Mouse (Mus musculus): ENCODE results near the gene Plod2. TPM values are rescaled to one million over a fixed set of nuclear protein-coding genes. Genes with fewer than 3 reads are reported as not detected.

The Plod2 gene
- total and polyA plus RNA-seq, 3 experiments, result not detected

GRCm38 (mm10) chr9:92504889-92505288, 37.1 kb upstream of the Plod2 start:
- Histone ChIP-seq H3K9ac (ENCODE audit: insufficient read depth, low read depth) (no peak overlapping the region), H3K27ac (ENCODE audit: insufficient read depth, low read depth) (no peak overlapping the region), H3K9me3 (replicated peaks; ENCODE audit: low read length) (no peaks in the 10 kb centered on the region), H3K4me2 (ENCODE audit: insufficient read depth, low read depth, poor library complexity, severe bottlenecking) (no peak overlapping the region), H3K4me3 (replicated peaks in 1 of 3; ENCODE audit: low read depth in 2 of 3, low read length in 2 of 3, poor library complexity in 1 of 3) (no peak overlapping the region), H3K27me3 (replicated peaks) (no peaks in the 10 kb centered on the region), H3K79me2 (replicated peaks; ENCODE audit: control insufficient read depth, extremely low read depth, insufficient read depth, poor library complexity, severe bottlenecking) (no peaks in the 10 kb centered on the region), H3K4me1 (ENCODE audit: control insufficient read depth in 1 of 2, insufficient read depth in 2 of 2) (peaks cover 0 to 5% of the 10 kb centered on the region in 2 experiments; a peak in 1 of 4 replicates), H3K36me3 (replicated peaks in 1 of 2; ENCODE audit: control insufficient read depth in 1 of 2, insufficient read depth in 1 of 2, low read length in 1 of 2) (no peaks in the 10 kb centered on the region)
- in situ Hi-C loops (cut with MboI; ENCODE audit: low pct_ligation_motif_present, low pct_unique_long_range_greater_than_20kb, low sequenced_read_pairs) (no loop called here), dilution Hi-C loops (cut with MboI; ENCODE audit: extremely low pct_ligation_motif_present, extremely low pct_unique_long_range_greater_than_20kb, low sequenced_read_pairs) (no loop called here)
- no peak for DNase-seq (ENCODE audit: extremely low read depth)
- TF ChIP-seq CHD2 (IDR thresholded peaks at IDR 0.05; ENCODE audit: low read length), result no peak
- no peak for TF ChIP-seq KAT2A (IDR thresholded peaks at IDR 0.05; ENCODE audit: insufficient replicate concordance, low read length)
- TF ChIP-seq NRF1 (IDR thresholded peaks at IDR 0.05; ENCODE audit: low read depth, low read length), result no peak
- TF ChIP-seq MAZ (IDR thresholded peaks at IDR 0.05; ENCODE audit: low read depth, low read length), result no peak
- no peak for TF ChIP-seq MEF2A (IDR thresholded peaks at IDR 0.05; ENCODE audit: borderline replicate concordance, low read depth, low read length)
- no peak for TF ChIP-seq BHLHE40 (IDR thresholded peaks at IDR 0.05; ENCODE audit: low read depth, low read length)
- no peak for TF ChIP-seq SIN3A (IDR thresholded peaks at IDR 0.05; ENCODE audit: low read length)
- TF ChIP-seq CHD1 (IDR thresholded peaks at IDR 0.05; ENCODE audit: low read depth, low read length), result no peak
- TF ChIP-seq TCF12 (IDR thresholded peaks at IDR 0.05; ENCODE audit: low read depth, low read length), result no peak
- no peak for TF ChIP-seq IRF4 (IDR thresholded peaks at IDR 0.05; ENCODE audit: low read depth, low read length)
- no peak for TF ChIP-seq JUN (IDR thresholded peaks at IDR 0.05; ENCODE audit: insufficient read depth, low read depth, low read length)
- TF ChIP-seq PAX5 (IDR thresholded peaks at IDR 0.05; ENCODE audit: low read length), result no peak
- TF ChIP-seq JUND (conservative IDR thresholded peaks at IDR 0.05; ENCODE audit: low read depth, low read length), result no peak
- TF ChIP-seq EP300 (IDR thresholded peaks at IDR 0.05; ENCODE audit: low read length), result no peak

GRCm38 (mm10) chr9:92511696-92512095, 30.3 kb upstream of the Plod2 start:
- no peaks in the 10 kb centered on the region for H3K27me3 ChIP-seq (replicated peaks)
- no peak overlapping the region for H3K9ac ChIP-seq (ENCODE audit: insufficient read depth, low read depth)
- no peaks in the 10 kb centered on the region for H3K36me3 ChIP-seq (replicated peaks in 1 of 2; ENCODE audit: control insufficient read depth in 1 of 2, insufficient read depth in 1 of 2, low read length in 1 of 2)
- TF ChIP-seq ZMIZ1 (IDR thresholded peaks at IDR 0.05; ENCODE audit: low read depth, low read length), result no peak
- in situ Hi-C loops (cut with MboI; ENCODE audit: low pct_ligation_motif_present, low pct_unique_long_range_greater_than_20kb, low sequenced_read_pairs), result no loop called here
- dilution Hi-C loops (cut with MboI; ENCODE audit: extremely low pct_ligation_motif_present, extremely low pct_unique_long_range_greater_than_20kb, low sequenced_read_pairs), result no loop called here
- no peak for DNase-seq (ENCODE audit: extremely low read depth)
- no peak overlapping the region for H3K27ac ChIP-seq (ENCODE audit: insufficient read depth, low read depth)
- H3K9me3 ChIP-seq (replicated peaks; ENCODE audit: low read length), result no peaks in the 10 kb centered on the region
- no peaks in the 10 kb centered on the region for H3K4me1 ChIP-seq (ENCODE audit: control insufficient read depth in 1 of 2, insufficient read depth in 2 of 2)
- H3K4me2 ChIP-seq (ENCODE audit: insufficient read depth, low read depth, poor library complexity, severe bottlenecking), result no peak overlapping the region
- H3K79me2 ChIP-seq (replicated peaks; ENCODE audit: control insufficient read depth, extremely low read depth, insufficient read depth, poor library complexity, severe bottlenecking), result no peaks in the 10 kb centered on the region
- H3K4me3 ChIP-seq (replicated peaks in 1 of 3; ENCODE audit: low read depth in 2 of 3, low read length in 2 of 3, poor library complexity in 1 of 3), result no peak overlapping the region

- in situ Hi-C loops (cut with MboI; ENCODE audit: low pct_ligation_motif_present, low pct_unique_long_range_greater_than_20kb, low sequenced_read_pairs) (no loop called here), dilution Hi-C loops (cut with MboI; ENCODE audit: extremely low pct_ligation_motif_present, extremely low pct_unique_long_range_greater_than_20kb, low sequenced_read_pairs) (no loop called here)
- H3K79me2 ChIP-seq (replicated peaks; ENCODE audit: control insufficient read depth, extremely low read depth, insufficient read depth, poor library complexity, severe bottlenecking), result no peaks in the 10 kb centered on the region
- no peak for DNase-seq (ENCODE audit: extremely low read depth)
- no peaks in the 10 kb centered on the region for H3K9me3 ChIP-seq (replicated peaks; ENCODE audit: low read length)
- H3K27ac ChIP-seq (ENCODE audit: insufficient read depth, low read depth), result no peak overlapping the region
- no peak for TF ChIP-seq TCF12 (IDR thresholded peaks at IDR 0.05; ENCODE audit: low read depth, low read length)
- TF ChIP-seq NRF1 (IDR thresholded peaks at IDR 0.05; ENCODE audit: low read depth, low read length), result no peak
- TF ChIP-seq TBP (conservative IDR thresholded peaks at IDR 0.05; ENCODE audit: low read depth, low read length), result no peak
- TF ChIP-seq ZNF384 (IDR thresholded peaks at IDR 0.05; ENCODE audit: low read depth, low read length), result no peak
- no peak for TF ChIP-seq USF1 (IDR thresholded peaks at IDR 0.05; ENCODE audit: low read depth, low read length)
- TF ChIP-seq CHD1 (IDR thresholded peaks at IDR 0.05; ENCODE audit: low read depth, low read length), result no peak
- TF ChIP-seq MYC (IDR thresholded peaks at IDR 0.05; ENCODE audit: low read depth, low read length), result no peak
- TF ChIP-seq NELFE (IDR thresholded peaks at IDR 0.05; ENCODE audit: low read depth, low read length), result no peak
- no peak for TF ChIP-seq IRF4 (IDR thresholded peaks at IDR 0.05; ENCODE audit: low read depth, low read length)
- H3K9ac ChIP-seq (ENCODE audit: insufficient read depth, low read depth), result no peak overlapping the region
- no peaks in the 10 kb centered on the region for H3K36me3 ChIP-seq (replicated peaks in 1 of 2; ENCODE audit: control insufficient read depth in 1 of 2, insufficient read depth in 1 of 2, low read length in 1 of 2)
- H3K4me1 ChIP-seq (ENCODE audit: control insufficient read depth in 1 of 2, insufficient read depth in 2 of 2), result no peaks in the 10 kb centered on the region
- H3K27me3 ChIP-seq (replicated peaks), result no peaks in the 10 kb centered on the region
- no peak overlapping the region for H3K4me3 ChIP-seq (replicated peaks in 1 of 3; ENCODE audit: low read depth in 2 of 3, low read length in 2 of 3, poor library complexity in 1 of 3)
- no peak overlapping the region for H3K4me2 ChIP-seq (ENCODE audit: insufficient read depth, low read depth, poor library complexity, severe bottlenecking)
Observed at GRCm38 (mm10) chr9:92517036-92517435, 25.0 kb upstream of the Plod2 start.

All from CH12.LX (cell line).